Mouse (Mus musculus) urinary bladder, adult 2 months (tissue): ENCODE measurements around the gene Zfp219. TPM values are rescaled to one million over a fixed set of nuclear protein-coding genes. Genes with fewer than 3 reads are reported as not detected.

Source experiments
- polyA plus RNA-seq: library from polyadenylated mRNA; depleted of rRNA; stranded (reverse); fragments of >200 nt; gene quantifications from 2 replicates; pipeline ENCODE4 v1.2.3, GENCODE M21; 2012; rRNA removed

Gene Zfp219
- polyA plus RNA-seq, 1 experiment = 105 TPM

Other genes with a start within 250 kb of the Zfp219 start
- 0.56 and 0.57 TPM in 2 replicates for gene Ang4, start 247.1 kb downstream of the Zfp219 start, polyA plus RNA-seq
- gene AY358078, start 220.7 kb downstream of the Zfp219 start, polyA plus RNA-seq = not detected in 2 replicates
- gene Ear6, start 167.0 kb downstream of the Zfp219 start, polyA plus RNA-seq = not detected in 2 replicates
- 35.8 and 40.5 TPM in 2 replicates for gene Mettl17, start 135.9 kb downstream of the Zfp219 start, polyA plus RNA-seq
- 1.2 and 2.0 TPM in 2 replicates for gene Slc39a2, start 127.8 kb downstream of the Zfp219 start, polyA plus RNA-seq
- gene Ndrg2, start 106.6 kb downstream of the Zfp219 start, polyA plus RNA-seq = 393 and 417 TPM in 2 replicates
- gene Tppp2, start 102.3 kb downstream of the Zfp219 start, polyA plus RNA-seq = 0.11 TPM in 1 of 2 replicates, not detected in the other
- gene Rnase13, start 98.0 kb downstream of the Zfp219 start, polyA plus RNA-seq = 0.75 and 1.0 TPM in 2 replicates
- gene Arhgef40, start 36.0 kb downstream of the Zfp219 start, polyA plus RNA-seq = 44.4 and 53.8 TPM in 2 replicates
- gene Tmem253, start 5.1 kb downstream of the Zfp219 start, polyA plus RNA-seq = 1.1 and 1.5 TPM in 2 replicates
- gene Olfr221, start 21.7 kb upstream of the Zfp219 start, polyA plus RNA-seq = not detected in 2 replicates
- 203 and 214 TPM in 2 replicates for gene Hnrnpc, start 83.3 kb upstream of the Zfp219 start, polyA plus RNA-seq
- gene Rpgrip1, start 90.0 kb upstream of the Zfp219 start, polyA plus RNA-seq = 1.8 and 2.5 TPM in 2 replicates
- 20.3 and 26.8 TPM in 2 replicates for gene Supt16, start 176.7 kb upstream of the Zfp219 start, polyA plus RNA-seq
- 47.8 and 51.2 TPM in 2 replicates for gene Chd8, start 237.0 kb upstream of the Zfp219 start, polyA plus RNA-seq